Mouse (Mus musculus): ENCODE measurements around the gene Ccdc61. TPM values are rescaled to one million over a fixed set of nuclear protein-coding genes. Genes with fewer than 3 reads are reported as not detected.

Gene Ccdc61
- total RNA-seq, 1 experiment, result 11.8 TPM

DNA sequence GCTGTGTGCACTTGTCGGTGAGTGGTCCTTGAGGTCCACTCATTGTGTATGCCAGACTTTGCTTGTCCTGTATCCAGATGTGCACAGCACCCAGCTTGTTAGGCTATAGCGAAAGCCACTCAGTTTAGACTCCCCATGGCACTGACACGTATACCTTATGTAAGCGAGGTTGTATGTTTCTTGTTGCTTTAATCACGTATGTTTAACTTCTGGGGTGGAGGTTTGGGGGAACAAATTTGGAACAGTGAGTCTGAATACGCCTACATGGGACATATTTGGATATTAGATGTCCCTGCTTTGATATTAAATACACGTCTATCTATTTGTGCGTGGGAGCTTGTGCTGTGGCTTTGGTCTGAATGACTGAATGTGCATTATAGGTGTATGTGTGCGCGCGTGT, 13.1 kb upstream of the Ccdc61 start:
- Histone ChIP-seq H3K27ac (ENCODE audit: insufficient read depth, low read depth, low read length, poor library complexity, severe bottlenecking) (no peak overlapping the region), H3K9ac (ENCODE audit: insufficient read depth, low read depth, low read length, poor library complexity, severe bottlenecking) (no peak overlapping the region), H3K9me3 (ENCODE audit: control insufficient read depth, insufficient read depth, low read depth, low read length) (no peaks in the 10 kb centered on the region), H3K36me3 (ENCODE audit: control insufficient read depth, insufficient read depth, low read length, poor library complexity, severe bottlenecking) (no peaks in the 10 kb centered on the region), H3K4me1 (ENCODE audit: control insufficient read depth in 2 of 2, insufficient read depth in 2 of 2, low read length in 2 of 2, poor library complexity in 1 of 2) (peaks cover 9 to 15% of the 10 kb centered on the region in 2 experiments), H3K4me3 (ENCODE audit: insufficient read depth in 1 of 2, low read depth in 1 of 2, low read length in 2 of 2, poor library complexity in 1 of 2, severe bottlenecking in 1 of 2) (no peak overlapping the region)
- no peak for DNase-seq (ENCODE audit: low read depth, low spot score)
- no peak for TF ChIP-seq CHD2 (IDR thresholded peaks at IDR 0.05; ENCODE audit: low read depth, low read length)
- in situ Hi-C loops (cut with MboI; ENCODE audit: low sequenced_read_pairs in 2 of 2, unreplicated experiment in 2 of 2), result no loop called here

DNA sequence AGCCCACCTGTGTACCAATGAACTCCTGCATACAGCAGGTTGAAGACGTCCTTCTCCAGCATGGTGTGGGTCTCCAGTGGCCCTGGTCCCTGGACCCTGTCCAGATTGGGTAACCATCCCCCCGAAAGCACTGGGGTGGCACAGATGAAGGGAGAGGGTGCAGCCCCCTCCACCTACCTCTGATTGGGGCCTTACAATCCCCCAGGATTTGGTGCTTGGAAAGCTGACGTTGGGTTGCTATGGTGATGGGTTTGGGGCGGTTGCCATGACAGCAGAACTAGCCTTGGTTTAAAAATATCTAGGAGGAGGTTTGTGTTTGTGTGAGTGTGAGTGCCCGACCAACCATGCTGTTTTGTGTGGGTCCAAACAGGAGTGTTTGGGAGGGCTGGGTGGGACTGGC, 12.6 kb upstream of the Ccdc61 start:
- no peak overlapping the region for H3K27ac ChIP-seq (ENCODE audit: insufficient read depth, low read depth, low read length, poor library complexity, severe bottlenecking)
- H3K4me1 ChIP-seq (ENCODE audit: control insufficient read depth in 2 of 2, insufficient read depth in 2 of 2, low read length in 2 of 2, poor library complexity in 1 of 2), result peaks cover 9 to 15% of the 10 kb centered on the region in 2 experiments
- TF ChIP-seq MAFK (IDR thresholded peaks at IDR 0.05; ENCODE audit: insufficient read depth, low read depth, low read length) (no peak), HCFC1 (IDR thresholded peaks at IDR 0.05; ENCODE audit: borderline replicate concordance, insufficient read depth, low read length) (no peak), ZC3H11A (IDR thresholded peaks at IDR 0.05; ENCODE audit: borderline replicate concordance, low read depth, low read length) (no peak), ZNF384 (IDR thresholded peaks at IDR 0.05; ENCODE audit: low read depth, low read length) (no peak), CHD2 (IDR thresholded peaks at IDR 0.05; ENCODE audit: low read depth, low read length) (no peak)
- no peaks in the 10 kb centered on the region for H3K36me3 ChIP-seq (ENCODE audit: control insufficient read depth, insufficient read depth, low read length, poor library complexity, severe bottlenecking)
- no peak overlapping the region for H3K4me3 ChIP-seq (ENCODE audit: insufficient read depth in 1 of 2, low read depth in 1 of 2, low read length in 2 of 2, poor library complexity in 1 of 2, severe bottlenecking in 1 of 2)
- in situ Hi-C loops (cut with MboI; ENCODE audit: low sequenced_read_pairs in 2 of 2, unreplicated experiment in 2 of 2), result no loop called here
- no peaks in the 10 kb centered on the region for H3K9me3 ChIP-seq (ENCODE audit: control insufficient read depth, insufficient read depth, low read depth, low read length)
- H3K9ac ChIP-seq (ENCODE audit: insufficient read depth, low read depth, low read length, poor library complexity, severe bottlenecking), result no peak overlapping the region
- no peak for DNase-seq (ENCODE audit: low read depth, low spot score)

DNA sequence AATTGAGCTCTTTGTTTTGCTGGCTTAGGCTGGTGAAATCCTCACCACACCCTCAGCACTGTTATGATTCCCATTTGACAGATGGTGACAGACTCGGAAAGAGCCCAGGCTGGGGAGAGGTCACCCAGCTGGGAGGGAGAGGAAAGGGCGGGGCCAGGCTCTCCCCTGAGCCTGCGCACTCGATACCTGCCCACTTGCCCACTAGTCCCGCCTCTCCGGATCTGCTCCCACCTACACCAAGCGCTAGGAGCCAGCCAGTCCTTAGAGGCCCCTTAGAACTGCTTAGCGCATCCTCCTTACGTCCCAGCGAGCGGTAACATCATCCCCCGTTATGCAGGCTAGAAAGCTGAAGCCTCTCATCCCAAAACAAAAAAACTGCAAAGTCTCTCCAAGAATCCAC, 10.9 kb upstream of the Ccdc61 start:
- no peak for TF ChIP-seq HCFC1 (IDR thresholded peaks at IDR 0.05; ENCODE audit: borderline replicate concordance, insufficient read depth, low read length)
- TF ChIP-seq CHD2 (IDR thresholded peaks at IDR 0.05; ENCODE audit: low read depth, low read length), result no peak
- TF ChIP-seq ZNF384 (IDR thresholded peaks at IDR 0.05; ENCODE audit: low read depth, low read length), result no peak
- TF ChIP-seq MAFK (IDR thresholded peaks at IDR 0.05; ENCODE audit: insufficient read depth, low read depth, low read length), result no peak
- no peak for TF ChIP-seq ZC3H11A (IDR thresholded peaks at IDR 0.05; ENCODE audit: borderline replicate concordance, low read depth, low read length)
- Histone ChIP-seq H3K4me1 (ENCODE audit: control insufficient read depth in 2 of 2, insufficient read depth in 2 of 2, low read length in 2 of 2, poor library complexity in 1 of 2) (peaks cover 9 to 11% of the 10 kb centered on the region in 2 experiments; a peak in 3 of 4 replicates), H3K27ac (ENCODE audit: insufficient read depth, low read depth, low read length, poor library complexity, severe bottlenecking) (no peak overlapping the region), H3K36me3 (ENCODE audit: control insufficient read depth, insufficient read depth, low read length, poor library complexity, severe bottlenecking) (no peaks in the 10 kb centered on the region), H3K9ac (ENCODE audit: insufficient read depth, low read depth, low read length, poor library complexity, severe bottlenecking) (peak overlapping the region; percentile 10; the same call in 1 of the 2 replicates), H3K9me3 (ENCODE audit: control insufficient read depth, insufficient read depth, low read depth, low read length) (no peaks in the 10 kb centered on the region), H3K4me3 (ENCODE audit: insufficient read depth in 1 of 2, low read depth in 1 of 2, low read length in 2 of 2, poor library complexity in 1 of 2, severe bottlenecking in 1 of 2) (peak overlapping the region in 1 of 2 experiments; percentile 46; a peak in 1 of 4 replicates)
- in situ Hi-C loops (cut with MboI; ENCODE audit: low sequenced_read_pairs in 2 of 2, unreplicated experiment in 2 of 2), result no loop called here
- peak; percentile 63 for DNase-seq (ENCODE audit: low read depth, low spot score)

DNA sequence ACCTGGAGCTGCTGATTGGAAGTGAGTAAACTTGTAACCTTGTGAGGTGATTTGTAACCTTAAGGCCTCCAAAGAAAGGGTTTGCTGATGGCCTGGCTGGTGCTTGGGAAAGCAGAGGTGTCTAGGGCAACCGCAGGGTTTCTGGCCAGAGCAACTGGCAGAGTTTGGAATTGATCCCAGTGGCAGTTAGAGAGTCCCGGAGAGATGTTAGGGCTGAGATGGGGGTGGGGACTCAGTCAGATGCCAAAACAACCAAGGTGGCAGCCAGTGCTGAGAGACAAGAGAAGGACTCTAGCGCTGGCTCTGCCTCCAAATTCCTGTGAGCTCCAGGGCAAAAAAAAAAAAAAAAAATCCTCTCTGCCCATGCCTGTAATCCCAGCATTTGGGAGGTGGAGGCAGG, 7.7 kb upstream of the Ccdc61 start:
- H3K4me3 ChIP-seq (ENCODE audit: insufficient read depth in 1 of 2, low read depth in 1 of 2, low read length in 2 of 2, poor library complexity in 1 of 2, severe bottlenecking in 1 of 2), result no peak overlapping the region
- no peaks in the 10 kb centered on the region for H3K9me3 ChIP-seq (ENCODE audit: control insufficient read depth, insufficient read depth, low read depth, low read length)
- no peak overlapping the region for H3K27ac ChIP-seq (ENCODE audit: insufficient read depth, low read depth, low read length, poor library complexity, severe bottlenecking)
- no peak overlapping the region for H3K9ac ChIP-seq (ENCODE audit: insufficient read depth, low read depth, low read length, poor library complexity, severe bottlenecking)
- no peak for DNase-seq (ENCODE audit: low read depth, low spot score)
- peaks cover 5 to 6% of the 10 kb centered on the region in 2 experiments; a peak in 2 of 4 replicates for H3K4me1 ChIP-seq (ENCODE audit: control insufficient read depth in 2 of 2, insufficient read depth in 2 of 2, low read length in 2 of 2, poor library complexity in 1 of 2)
- no peaks in the 10 kb centered on the region for H3K36me3 ChIP-seq (ENCODE audit: control insufficient read depth, insufficient read depth, low read length, poor library complexity, severe bottlenecking)
- no peak for TF ChIP-seq ZNF384 (IDR thresholded peaks at IDR 0.05; ENCODE audit: low read depth, low read length)
- in situ Hi-C loops (cut with MboI; ENCODE audit: low sequenced_read_pairs in 2 of 2, unreplicated experiment in 2 of 2), result no loop called here

DNA sequence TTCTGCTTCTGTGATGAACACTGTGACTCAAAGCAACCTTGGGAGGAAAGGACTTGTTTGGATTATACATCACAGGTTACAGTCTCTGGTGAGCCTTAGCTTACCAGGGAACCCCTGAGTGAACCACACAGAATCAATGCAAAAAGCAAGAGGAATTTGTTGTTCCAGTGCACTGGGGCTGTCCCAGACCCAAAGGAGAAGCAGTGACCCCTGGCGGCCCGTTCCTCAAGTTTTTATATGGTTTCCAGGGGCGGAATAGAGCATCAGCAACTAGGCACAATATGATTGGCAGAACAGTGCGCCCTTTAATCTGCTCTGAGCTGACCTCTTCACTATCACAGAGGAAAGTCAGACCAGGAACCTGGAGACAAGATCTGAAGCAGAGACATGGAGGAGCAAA, 6.0 kb upstream of the Ccdc61 start:
- Histone ChIP-seq H3K4me3 (ENCODE audit: insufficient read depth in 1 of 2, low read depth in 1 of 2, low read length in 2 of 2, poor library complexity in 1 of 2, severe bottlenecking in 1 of 2) (no peak overlapping the region), H3K36me3 (ENCODE audit: control insufficient read depth, insufficient read depth, low read length, poor library complexity, severe bottlenecking) (no peaks in the 10 kb centered on the region), H3K27ac (ENCODE audit: insufficient read depth, low read depth, low read length, poor library complexity, severe bottlenecking) (no peak overlapping the region), H3K9me3 (ENCODE audit: control insufficient read depth, insufficient read depth, low read depth, low read length) (no peaks in the 10 kb centered on the region), H3K9ac (ENCODE audit: insufficient read depth, low read depth, low read length, poor library complexity, severe bottlenecking) (no peak overlapping the region), H3K4me1 (ENCODE audit: control insufficient read depth in 2 of 2, insufficient read depth in 2 of 2, low read length in 2 of 2, poor library complexity in 1 of 2) (peaks cover 3% of the 10 kb centered on the region in 2 experiments; a peak in 2 of 4 replicates)
- DNase-seq (ENCODE audit: low read depth, low spot score), result no peak
- TF ChIP-seq ZC3H11A (IDR thresholded peaks at IDR 0.05; ENCODE audit: borderline replicate concordance, low read depth, low read length) (no peak), MAFK (IDR thresholded peaks at IDR 0.05; ENCODE audit: insufficient read depth, low read depth, low read length) (no peak), ZNF384 (IDR thresholded peaks at IDR 0.05; ENCODE audit: low read depth, low read length) (no peak), HCFC1 (IDR thresholded peaks at IDR 0.05; ENCODE audit: borderline replicate concordance, insufficient read depth, low read length) (no peak), CHD2 (IDR thresholded peaks at IDR 0.05; ENCODE audit: low read depth, low read length) (no peak)
- in situ Hi-C loops (cut with MboI; ENCODE audit: low sequenced_read_pairs in 2 of 2, unreplicated experiment in 2 of 2), result no loop called here
